Mouse (Mus musculus) hindbrain, embryonic 14.5 days (tissue): Measurements from ENCODE around the gene Tktl2. TPM values are rescaled to one million over a fixed set of nuclear protein-coding genes. Genes with fewer than 3 reads are reported as not detected.

Experiments used
- ATAC-seq: fragments of 200-750 bp; cut with Nextera tagmentation; 2 replicates; pipeline ENCODE4 v1.8.0; 2017; ENCODE audit warnings: moderate number of reproducible peaks, mild to moderate bottlenecking, moderate TSS enrichment, moderate library complexity; ENCODE audit not compliant: low FRiP score
- DNase-seq: peaks from one replicate; pipeline ENCODE4 v3.0.0-alpha.2; 2015; ENCODE audit warnings: low spot score
- H3K27ac ChIP-seq: fragments of 300-500 bp; sonication (generic); 2 replicates; pipeline ENCODE4 v1.5.1; 2014; ENCODE audit warnings: mild to moderate bottlenecking, moderate library complexity
- H3K27me3 ChIP-seq: fragments of 300-500 bp; sonication (generic); 2 replicates; pipeline ENCODE4 v1.6.1; 2014; ENCODE audit warnings: mild to moderate bottlenecking, low read length, mixed read lengths; ENCODE audit not compliant: control insufficient read depth, insufficient read depth
- H3K36me3 ChIP-seq: fragments of 300-500 bp; sonication (generic); replicated peaks from 2 replicates; pipeline ENCODE4 v1.6.1; 2014; ENCODE audit not compliant: control insufficient read depth, insufficient read depth
- H3K4me1 ChIP-seq: fragments of 300-500 bp; sonication (generic); replicated peaks from 2 replicates; pipeline ENCODE4 v1.6.1; 2014; ENCODE audit warnings: antibody characterized with exemption, low read length, mixed read lengths; ENCODE audit not compliant: control insufficient read depth, insufficient read depth
- H3K4me2 ChIP-seq: fragments of 300-500 bp; sonication (generic); replicated peaks from 2 replicates; pipeline ENCODE4 v1.6.1; 2014; ENCODE audit warnings: mild to moderate bottlenecking, moderate library complexity
- H3K4me3 ChIP-seq: fragments of 300-500 bp; sonication (generic); replicated peaks from 2 replicates; pipeline ENCODE4 v1.5.1; 2014; ENCODE audit warnings: mild to moderate bottlenecking, low read length
- H3K9ac ChIP-seq: fragments of 300-500 bp; sonication (generic); 2 replicates; pipeline ENCODE4 v1.6.1; 2014
- H3K9me3 ChIP-seq: fragments of 300-500 bp; sonication (generic); 2 replicates; pipeline ENCODE4 v1.6.1; 2016; ENCODE audit warnings: low read length; ENCODE audit not compliant: control insufficient read depth
- WGBS: fragments of 180-500 bp; shearing (Covaris S2); extraction: QIAGEN DNeasy Blood & Tissue Kit; methylation state at CpG from one replicate; pipeline ENCODE4 v1.1.7; 2014; 5-methylcytosine and 5-hydroxymethylcytosine counted together
- polyA plus RNA-seq: library from polyadenylated mRNA; unstranded; fragments of >200 nt; fragmentation: Nextera tagmentation; extraction: Ambion mirVana; gene quantifications from 2 replicates; pipeline ENCODE4 v1.2.1, GENCODE M21; 2014

The Tktl2 gene
- polyA plus RNA-seq, 1 experiment from 2014 or later: not detected

GRCm38 (mm10) chr8:66503381-66503780 is 8.2 kb upstream of the Tktl2 start:
- H3K9ac ChIP-seq: no peak overlapping the region
- H3K4me1 ChIP-seq: no peaks in the 10 kb centered on the region
- H3K27me3 ChIP-seq: no peaks in the 10 kb centered on the region

GRCm38 (mm10) chr8:66519149-66519548 is 7.6 kb downstream of the Tktl2 start:
- Histone ChIP-seq H3K4me1 (no peaks in the 10 kb centered on the region), H3K4me3 (no peak overlapping the region), H3K27me3 (no peaks in the 10 kb centered on the region), H3K9ac (no peak overlapping the region), H3K27ac (no peak overlapping the region), H3K4me2 (no peak overlapping the region), H3K9me3 (no peaks in the 10 kb centered on the region), H3K36me3 (no peaks in the 10 kb centered on the region)
- ATAC-seq (no peak), DNase-seq (no peak)
- WGBS: 83% methylated on average over 2 of the region's 2 CpGs

More at GRCm38 (mm10) chr8:66503381-66503780, 8.2 kb upstream of the Tktl2 start:
- Histone ChIP-seq H3K4me3 (no peak overlapping the region), H3K36me3 (no peaks in the 10 kb centered on the region), H3K27ac (no peak overlapping the region), H3K9me3 (no peaks in the 10 kb centered on the region), H3K4me2 (no peak overlapping the region)
- 88% methylated on average over 2 of the region's 2 CpGs for WGBS
- ATAC-seq (no peak), DNase-seq (no peak)

- no peaks in the 10 kb centered on the region for H3K27me3 ChIP-seq
- no peak overlapping the region for H3K4me2 ChIP-seq
- ATAC-seq: no peak
- DNase-seq: no peak
- H3K9ac ChIP-seq: no peak overlapping the region
- H3K4me1 ChIP-seq: no peaks in the 10 kb centered on the region
- no peaks in the 10 kb centered on the region for H3K9me3 ChIP-seq
- no peaks in the 10 kb centered on the region for H3K36me3 ChIP-seq
- no peak overlapping the region for H3K27ac ChIP-seq
- no peak overlapping the region for H3K4me3 ChIP-seq
These were observed 9.0 kb downstream of the Tktl2 start for GRCm38 (mm10) chr8:66520576-66520975.

DNA sequence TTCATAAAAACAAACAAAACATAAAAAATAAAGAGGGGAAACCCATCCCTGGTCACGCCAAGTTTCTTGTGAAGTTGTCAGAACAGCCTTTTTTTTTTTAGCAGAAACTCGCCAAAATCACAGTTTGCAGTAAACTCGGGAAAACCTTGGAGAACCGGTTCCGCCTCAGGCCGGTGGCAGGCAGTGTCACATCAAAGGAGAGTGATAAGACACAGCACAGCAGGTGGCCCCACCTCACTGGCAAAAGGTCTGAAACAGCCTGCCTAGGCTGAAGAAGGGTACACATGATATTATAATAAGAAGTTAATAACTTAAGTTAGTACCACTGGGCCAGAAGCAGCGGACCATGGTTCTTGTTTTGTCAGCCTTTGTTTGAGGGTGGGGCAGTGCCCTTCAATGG is 38.5 kb downstream of the Tktl2 start:
- Histone ChIP-seq H3K27me3 (no peaks in the 10 kb centered on the region), H3K9me3 (no peaks in the 10 kb centered on the region), H3K36me3 (no peaks in the 10 kb centered on the region), H3K27ac (no peak overlapping the region), H3K9ac (no peak overlapping the region), H3K4me2 (no peak overlapping the region), H3K4me1 (no peaks in the 10 kb centered on the region), H3K4me3 (no peak overlapping the region)
- 28% methylated on average over 7 of the region's 7 CpGs for WGBS
- ATAC-seq: no peak
- no peak for DNase-seq

Other genes starting within 250 kb of the Tktl2 start
- 9.8 TPM in 2 replicates for gene Tma16, start 25.2 kb upstream of the Tktl2 start, polyA plus RNA-seq
- gene Npy5r, start 176.4 kb downstream of the Tktl2 start, polyA plus RNA-seq: 1.3 and 2.5 TPM in 2 replicates
- gene Npy1r, start 185.4 kb downstream of the Tktl2 start, polyA plus RNA-seq: 9.0 and 9.7 TPM in 2 replicates